Mouse (Mus musculus) 416B (cell line): ENCODE data around the gene Vps8.
A peak's percentile ranks its signal among the peaks of the same experiment; 100 is the strongest.

Experiments used
- DNase-seq: peaks from one replicate; pipeline ENCODE4 v3.0.0; 2011; ENCODE audit warnings: low read depth

Gene Vps8

GRCm38 (mm10) chr16:21550453-21550852 is 127.5 kb downstream of the Vps8 start:
- DNase-seq, result no peak

GRCm38 (mm10) chr16:21553506-21553905 is 130.6 kb downstream of the Vps8 start:
- DNase-seq, result no peak

GRCm38 (mm10) chr16:21562625-21563300 is 139.8 kb downstream of the Vps8 start:
- DNase-seq, result no peak

GRCm38 (mm10) chr16:21563322-21563721 is 140.4 kb downstream of the Vps8 start:
- no peak for DNase-seq

GRCm38 (mm10) chr16:21567093-21567492 is 144.2 kb downstream of the Vps8 start:
- DNase-seq, result no peak

- no peak for DNase-seq
Measured at GRCm38 (mm10) chr16:21569952-21570351, 147.0 kb downstream of the Vps8 start.

- DNase-seq, result no peak
Measured at GRCm38 (mm10) chr16:21570786-21571185, 147.9 kb downstream of the Vps8 start.

GRCm38 (mm10) chr16:21576000-21576420 is 153.1 kb downstream of the Vps8 start:
- no peak for DNase-seq

- no peak for DNase-seq
Measured at GRCm38 (mm10) chr16:21589110-21589509, 166.2 kb downstream of the Vps8 start.

- DNase-seq, result peak; percentile 59
Measured at GRCm38 (mm10) chr16:21590806-21591205, 167.9 kb downstream of the Vps8 start.

- no peak for DNase-seq
Measured at GRCm38 (mm10) chr16:21591511-21591910, 168.6 kb downstream of the Vps8 start.

- no peak for DNase-seq
Measured at GRCm38 (mm10) chr16:21595539-21595938, 172.6 kb downstream of the Vps8 start.

GRCm38 (mm10) chr16:21604354-21604753 is 181.4 kb downstream of the Vps8 start:
- no peak for DNase-seq

- no peak for DNase-seq
Measured at GRCm38 (mm10) chr16:21606249-21607020, 183.5 kb downstream of the Vps8 start.

GRCm38 (mm10) chr16:21607021-21607650 is 184.2 kb downstream of the Vps8 start:
- peak; percentile 79 for DNase-seq

GRCm38 (mm10) chr16:21607651-21608040 is 184.7 kb downstream of the Vps8 start:
- DNase-seq, result peak; percentile 69

- DNase-seq, result no peak
Measured at GRCm38 (mm10) chr16:21608176-21608865, 185.4 kb downstream of the Vps8 start.

- DNase-seq, result no peak
Measured at GRCm38 (mm10) chr16:21610473-21610872, 187.6 kb downstream of the Vps8 start.

GRCm38 (mm10) chr16:21615802-21616201 is 192.9 kb downstream of the Vps8 start:
- DNase-seq, result peak; percentile 55

- DNase-seq, result no peak
Measured at GRCm38 (mm10) chr16:21620630-21621029, 197.7 kb downstream of the Vps8 start.

GRCm38 (mm10) chr16:21625784-21626634 is 203.1 kb downstream of the Vps8 start:
- no peak for DNase-seq
